Mouse (Mus musculus): Measurements from ENCODE around the gene Trub1. TPM values are rescaled to one million over a fixed set of nuclear protein-coding genes. Genes with fewer than 3 reads are reported as not detected.

Gene Trub1
- polyA plus RNA-seq, 1 experiment from 2014 or later, result 24.8 TPM

GRCm38 (mm10) chr19:57494020-57494419 is 41.3 kb downstream of the Trub1 start:
- no peak overlapping the region for H3K27ac ChIP-seq
- H3K4me1 ChIP-seq (replicated peaks; ENCODE audit: insufficient read depth, low read length), result no peaks in the 10 kb centered on the region
- 71% methylated on average over 5 of the region's 5 CpGs for WGBS

DNA sequence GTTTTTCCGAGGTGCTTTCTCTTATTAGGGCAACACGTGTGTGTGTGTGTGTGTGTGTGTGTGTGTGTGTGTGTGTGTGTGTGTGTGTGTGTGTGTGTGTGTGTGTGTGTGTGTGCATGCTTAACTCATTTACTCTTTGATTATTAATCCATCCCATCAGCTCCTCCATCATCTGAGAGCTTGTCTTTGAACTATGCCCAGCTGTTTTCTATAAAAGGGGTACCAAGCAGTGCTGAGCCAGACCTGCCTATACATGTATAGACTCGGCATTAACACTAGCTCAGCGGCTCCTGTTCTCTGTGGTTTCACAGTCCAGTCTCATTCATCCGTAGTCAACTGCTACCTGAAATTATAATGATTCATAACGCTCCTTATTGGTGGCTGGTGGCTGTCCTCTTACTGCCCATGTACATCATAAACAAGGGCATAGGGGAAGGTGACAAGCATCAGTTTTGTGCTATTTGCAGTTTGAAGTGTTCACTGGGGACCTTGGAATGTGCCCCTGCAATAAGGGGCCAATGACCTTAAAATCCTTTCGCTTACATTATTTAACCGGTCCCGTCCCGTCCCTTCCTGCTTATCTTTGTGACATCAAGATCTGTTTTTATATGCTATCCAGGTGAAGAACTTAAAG is 45.5 kb downstream of the Trub1 start:
- TF ChIP-seq CTCF (IDR thresholded peaks at IDR 0.05; ENCODE audit: low read depth), result no peak
- no peak for DNase-seq (ENCODE audit: low spot score)
- ATAC-seq (replicated peaks; ENCODE audit: low FRiP score, low read depth), result no peak

More at GRCm38 (mm10) chr19:57494020-57494419, 41.3 kb downstream of the Trub1 start:
- ATAC-seq (replicated peaks; ENCODE audit: low FRiP score, low read depth) (no peak), DNase-seq (ENCODE audit: low spot score) (no peak)
- TF ChIP-seq CTCF (IDR thresholded peaks at IDR 0.05; ENCODE audit: low read depth), result no peak
- Histone ChIP-seq H3K36me3 (ENCODE audit: insufficient read depth, low read length) (no peaks in the 10 kb centered on the region), H3K9me3 (replicated peaks; ENCODE audit: low read length) (no peaks in the 10 kb centered on the region), H3K4me3 (replicated peaks; ENCODE audit: low read depth, low read length) (no peak overlapping the region), H3K27me3 (ENCODE audit: insufficient read depth, low read length) (no peaks in the 10 kb centered on the region), H3K9ac (ENCODE audit: low read depth, low read length) (no peak overlapping the region), H3K4me2 (ENCODE audit: low read length) (no peak overlapping the region)

GRCm38 (mm10) chr19:57498884-57499410 is 46.2 kb downstream of the Trub1 start:
- no peak for TF ChIP-seq CTCF (IDR thresholded peaks at IDR 0.05; ENCODE audit: low read depth)
- no peak for DNase-seq (ENCODE audit: low spot score)
- WGBS, result 52% methylated on average over 6 of the region's 6 CpGs
- Histone ChIP-seq H3K4me2 (ENCODE audit: low read length) (no peak overlapping the region), H3K27ac (no peak overlapping the region), H3K4me3 (replicated peaks; ENCODE audit: low read depth, low read length) (no peak overlapping the region), H3K9me3 (replicated peaks; ENCODE audit: low read length) (no peaks in the 10 kb centered on the region), H3K36me3 (ENCODE audit: insufficient read depth, low read length) (no peaks in the 10 kb centered on the region), H3K4me1 (replicated peaks; ENCODE audit: insufficient read depth, low read length) (no peaks in the 10 kb centered on the region), H3K9ac (ENCODE audit: low read depth, low read length) (no peak overlapping the region), H3K27me3 (ENCODE audit: insufficient read depth, low read length) (no peaks in the 10 kb centered on the region)
- no peak for ATAC-seq (replicated peaks; ENCODE audit: low FRiP score, low read depth)

More for the DNA sequence above, 45.5 kb downstream of the Trub1 start:
- H3K36me3 ChIP-seq (ENCODE audit: insufficient read depth, low read length), result no peaks in the 10 kb centered on the region
- no peaks in the 10 kb centered on the region for H3K9me3 ChIP-seq (replicated peaks; ENCODE audit: low read length)
- no peak overlapping the region for H3K9ac ChIP-seq (ENCODE audit: low read depth, low read length)
- H3K27ac ChIP-seq, result no peak overlapping the region
- H3K4me1 ChIP-seq (replicated peaks; ENCODE audit: insufficient read depth, low read length), result no peaks in the 10 kb centered on the region
- no peak overlapping the region for H3K4me3 ChIP-seq (replicated peaks; ENCODE audit: low read depth, low read length)
- no peaks in the 10 kb centered on the region for H3K27me3 ChIP-seq (ENCODE audit: insufficient read depth, low read length)
- WGBS, result 70% methylated on average over 9 of the region's 10 CpGs
- no peak overlapping the region for H3K4me2 ChIP-seq (ENCODE audit: low read length)

DNA sequence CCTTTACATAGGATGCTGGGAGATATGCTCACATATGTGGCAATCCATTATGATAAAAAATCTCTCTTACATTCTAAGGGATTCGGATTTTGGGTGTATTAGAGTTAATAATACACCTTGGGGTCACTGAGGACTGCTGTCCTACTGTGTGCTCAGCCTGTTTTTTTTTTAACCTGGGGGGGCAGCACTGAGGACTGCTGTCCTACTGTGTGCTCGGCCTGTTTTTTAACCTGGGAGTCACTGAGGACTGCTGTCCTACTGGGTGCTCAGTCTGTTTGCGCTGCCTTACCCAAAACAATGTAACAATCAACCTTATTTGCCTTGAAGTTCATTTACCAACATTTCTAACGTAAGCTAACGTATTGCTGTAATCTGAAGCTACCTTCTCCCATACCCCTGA is 47.5 kb downstream of the Trub1 start:
- TF ChIP-seq CTCF (IDR thresholded peaks at IDR 0.05; ENCODE audit: low read depth), result no peak
- no peak for DNase-seq (ENCODE audit: low spot score)
- WGBS, result 95% methylated on average over 5 of the region's 5 CpGs

DNA sequence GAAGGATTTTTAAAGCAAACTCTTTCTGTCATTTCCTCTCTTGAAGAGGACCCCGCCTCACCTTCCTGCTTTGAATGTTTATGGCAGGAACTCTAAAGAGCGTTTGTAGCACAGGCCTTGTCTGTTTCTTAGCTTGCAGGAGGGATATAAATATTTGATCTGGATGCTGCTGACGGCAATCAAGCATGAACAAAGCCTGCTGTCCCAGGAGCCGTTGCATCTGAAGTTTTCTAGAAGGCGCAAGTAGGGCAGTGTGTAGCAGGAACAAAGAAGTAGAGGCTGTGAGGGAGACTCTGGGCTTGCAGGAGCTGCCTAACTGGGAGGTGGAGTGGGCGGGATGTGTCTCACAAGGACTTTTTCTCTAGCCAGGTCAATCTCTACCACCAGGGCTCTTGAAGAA is 50.4 kb downstream of the Trub1 start:
- Histone ChIP-seq H3K9me3 (replicated peaks; ENCODE audit: low read length) (no peaks in the 10 kb centered on the region), H3K4me1 (replicated peaks; ENCODE audit: insufficient read depth, low read length) (0 out of 2 replicates have a peak, but pooled peaks cover 4% of the 10 kb centered on the region), H3K4me3 (replicated peaks; ENCODE audit: low read depth, low read length) (no peak overlapping the region), H3K4me2 (ENCODE audit: low read length) (no peak overlapping the region), H3K36me3 (ENCODE audit: insufficient read depth, low read length) (no peaks in the 10 kb centered on the region), H3K9ac (ENCODE audit: low read depth, low read length) (no peak overlapping the region), H3K27me3 (ENCODE audit: insufficient read depth, low read length) (no peaks in the 10 kb centered on the region), H3K27ac (no peak overlapping the region)
- 48% methylated on average over 6 of the region's 6 CpGs for WGBS
- ATAC-seq (replicated peaks; ENCODE audit: low FRiP score, low read depth) (no peak), DNase-seq (ENCODE audit: low spot score) (no peak)
- no peak for TF ChIP-seq CTCF (IDR thresholded peaks at IDR 0.05; ENCODE audit: low read depth)

More for the DNA sequence above, 47.5 kb downstream of the Trub1 start:
- no peaks in the 10 kb centered on the region for H3K36me3 ChIP-seq (ENCODE audit: insufficient read depth, low read length)
- H3K9ac ChIP-seq (ENCODE audit: low read depth, low read length), result no peak overlapping the region
- no peaks in the 10 kb centered on the region for H3K27me3 ChIP-seq (ENCODE audit: insufficient read depth, low read length)
- no peak overlapping the region for H3K4me3 ChIP-seq (replicated peaks; ENCODE audit: low read depth, low read length)
- H3K4me2 ChIP-seq (ENCODE audit: low read length), result no peak overlapping the region
- H3K9me3 ChIP-seq (replicated peaks; ENCODE audit: low read length), result no peaks in the 10 kb centered on the region
- 0 out of 2 replicates have a peak, but pooled peaks cover 1% of the 10 kb centered on the region for H3K4me1 ChIP-seq (replicated peaks; ENCODE audit: insufficient read depth, low read length)
- ATAC-seq (replicated peaks; ENCODE audit: low FRiP score, low read depth), result no peak
- H3K27ac ChIP-seq, result no peak overlapping the region

GRCm38 (mm10) chr19:57505048-57505932 is 52.6 kb downstream of the Trub1 start:
- H3K4me3 ChIP-seq (replicated peaks; ENCODE audit: low read depth, low read length), result no peak overlapping the region
- H3K36me3 ChIP-seq (ENCODE audit: insufficient read depth, low read length), result no peaks in the 10 kb centered on the region
- DNase-seq (ENCODE audit: low spot score) (no peak), ATAC-seq (replicated peaks; ENCODE audit: low FRiP score, low read depth) (no peak)
- peaks cover 6% of the 10 kb centered on the region; the same call in 1 of the 2 replicates for H3K4me1 ChIP-seq (replicated peaks; ENCODE audit: insufficient read depth, low read length)
- TF ChIP-seq CTCF (IDR thresholded peaks at IDR 0.05; ENCODE audit: low read depth), result no peak
- no peak overlapping the region for H3K9ac ChIP-seq (ENCODE audit: low read depth, low read length)
- WGBS, result 81% methylated on average over 25 of the region's 25 CpGs
- no peak overlapping the region for H3K27ac ChIP-seq
- no peaks in the 10 kb centered on the region for H3K9me3 ChIP-seq (replicated peaks; ENCODE audit: low read length)
- no peaks in the 10 kb centered on the region for H3K27me3 ChIP-seq (ENCODE audit: insufficient read depth, low read length)
- H3K4me2 ChIP-seq (ENCODE audit: low read length), result no peak overlapping the region

Measured in kidney, postnatal 0 days (tissue).